Mouse (Mus musculus) heart, postnatal 0 days (tissue): ENCODE data around the gene Olfr224. TPM values are rescaled to one million over a fixed set of nuclear protein-coding genes. Genes with fewer than 3 reads are reported as not detected.

Source experiments
- ATAC-seq: fragments of 200-750 bp; cut with Nextera tagmentation; 2 replicates; pipeline ENCODE4 v1.8.0; 2017; ENCODE audit warnings: low read depth, moderate number of reproducible peaks, moderate library complexity; ENCODE audit not compliant: insufficient read depth
- DNase-seq: peaks from one replicate; pipeline ENCODE4 v3.0.0-alpha.2; 2016; ENCODE audit warnings: low spot score
- H3K27ac ChIP-seq: fragments of 300-500 bp; sonication (generic); 2 replicates; pipeline ENCODE4 v1.5.1; 2014; ENCODE audit warnings: low read depth, mild to moderate bottlenecking
- H3K27me3 ChIP-seq: fragments of 300-500 bp; sonication (generic); 2 replicates; pipeline ENCODE4 v1.6.1; 2014; ENCODE audit warnings: low read length, mixed read lengths; ENCODE audit not compliant: control insufficient read depth, insufficient read depth
- H3K36me3 ChIP-seq: fragments of 300-500 bp; sonication (generic); replicated peaks from 2 replicates; pipeline ENCODE4 v1.6.1; 2014; ENCODE audit warnings: low read length, mixed read lengths; ENCODE audit not compliant: control insufficient read depth, insufficient read depth
- H3K4me1 ChIP-seq: fragments of 300-500 bp; sonication (generic); 2 replicates; pipeline ENCODE4 v1.6.1; 2014; ENCODE audit warnings: antibody characterized with exemption; ENCODE audit not compliant: control insufficient read depth, insufficient read depth
- H3K4me2 ChIP-seq: fragments of 300-500 bp; sonication (generic); 2 replicates; pipeline ENCODE4 v1.6.1; 2014; ENCODE audit warnings: low read depth, mild to moderate bottlenecking, low read length, moderate library complexity
- H3K4me3 ChIP-seq: fragments of 300-500 bp; sonication (generic); 2 replicates; pipeline ENCODE4 v1.5.1; 2014; ENCODE audit warnings: low read depth, low read length
- H3K9ac ChIP-seq: fragments of 300-500 bp; sonication (generic); replicated peaks from 2 replicates; pipeline ENCODE4 v1.6.1; 2014; ENCODE audit warnings: low read depth, low read length, mixed read lengths
- H3K9me3 ChIP-seq: fragments of 300-500 bp; sonication (generic); replicated peaks from 2 replicates; pipeline ENCODE4 v1.6.1; 2016; ENCODE audit warnings: low read length; ENCODE audit not compliant: control insufficient read depth
- CTCF ChIP-seq: IDR thresholded peaks from 2 replicates; pipeline ENCODE4 v1.5.1; 2016; ENCODE audit warnings: antibody characterized with exemption, control low read depth, low read depth
- EP300 ChIP-seq: IDR thresholded peaks from 2 replicates; pipeline ENCODE4 v1.6.1; 2016; ENCODE audit warnings: antibody characterized with exemption, low read depth
- WGBS: fragments of 180-500 bp; shearing (Covaris S2); extraction: QIAGEN DNeasy Blood & Tissue Kit; methylation state at CpG from one replicate; pipeline ENCODE4 v1.1.7; 2014; 5-methylcytosine and 5-hydroxymethylcytosine counted together
- polyA plus RNA-seq: library from polyadenylated mRNA; unstranded; fragments of >200 nt; fragmentation: Nextera tagmentation; extraction: Ambion mirVana; gene quantifications from 2 replicates; pipeline ENCODE4 v1.2.1, GENCODE M21; 2015
- total RNA-seq: library from RNA; depleted of rRNA; stranded (reverse); fragments of >200 nt; gene quantifications from 2 replicates; pipeline ENCODE4 v1.2.3, GENCODE M21; 2014; ENCODE audit warnings: low replicate concordance

The Olfr224 gene
- total and polyA plus RNA-seq, 2 experiments from 2014 or later, result not detected

- Histone ChIP-seq H3K4me3 (no peak overlapping the region), H3K4me2 (no peak overlapping the region), H3K4me1 (no peaks in the 10 kb centered on the region), H3K27ac (no peak overlapping the region), H3K9ac (no peak overlapping the region), H3K27me3 (no peaks in the 10 kb centered on the region), H3K36me3 (no peaks in the 10 kb centered on the region), H3K9me3 (no peaks in the 10 kb centered on the region)
- no peak for TF ChIP-seq EP300
- no peak for TF ChIP-seq CTCF
- DNase-seq (no peak), ATAC-seq (no peak)
Measured at GRCm38 (mm10) chr11:58602062-58602461, 31.7 kb upstream of the Olfr224 start.

GRCm38 (mm10) chr11:58597837-58598236 is 27.5 kb upstream of the Olfr224 start:
- H3K9me3 ChIP-seq, result no peaks in the 10 kb centered on the region
- H3K4me2 ChIP-seq, result no peak overlapping the region
- no peaks in the 10 kb centered on the region for H3K36me3 ChIP-seq
- WGBS, result 81% methylated on average over 13 of the region's 13 CpGs
- no peak for ATAC-seq
- no peak for DNase-seq
- no peaks in the 10 kb centered on the region for H3K4me1 ChIP-seq
- no peaks in the 10 kb centered on the region for H3K27me3 ChIP-seq
- H3K27ac ChIP-seq, result no peak overlapping the region
- H3K4me3 ChIP-seq, result no peak overlapping the region
- H3K9ac ChIP-seq, result no peak overlapping the region
- no peak for TF ChIP-seq CTCF
- TF ChIP-seq EP300, result no peak

- no peak within 1 kb of the TSS for H3K9ac ChIP-seq
- TF ChIP-seq EP300 (no peak), CTCF (no peak)
- no peaks in the 10 kb centered on the region for H3K36me3 ChIP-seq
- WGBS, result 75% methylated on average over 6 of the region's 6 CpGs
- no peaks in the 10 kb centered on the region for H3K27me3 ChIP-seq
- no peaks in the 10 kb centered on the region for H3K9me3 ChIP-seq
- DNase-seq (no peak), ATAC-seq (no peak)
- no peak within 1 kb of the TSS for H3K4me2 ChIP-seq
- H3K4me1 ChIP-seq, result no peaks in the 10 kb centered on the region
- no peak within 1 kb of the TSS for H3K27ac ChIP-seq
- no peak within 1 kb of the TSS for H3K4me3 ChIP-seq
Measured at GRCm38 (mm10) chr11:58594814-58595213, 24.5 kb upstream of the Olfr224 start, which contains the start of gene Olfr324. TSS of gene Olfr324 (plus strand) at chr11:58595114.

GRCm38 (mm10) chr11:58588620-58589250 is 18.4 kb upstream of the Olfr224 start:
- WGBS, result 53% methylated on average over 3 of the region's 3 CpGs

GRCm38 (mm10) chr11:58587898-58588348 is 17.6 kb upstream of the Olfr224 start:
- Histone ChIP-seq H3K27ac (no peak overlapping the region), H3K36me3 (no peaks in the 10 kb centered on the region), H3K4me1 (no peaks in the 10 kb centered on the region), H3K4me2 (no peak overlapping the region), H3K9ac (no peak overlapping the region), H3K4me3 (no peak overlapping the region), H3K27me3 (no peaks in the 10 kb centered on the region), H3K9me3 (no peaks in the 10 kb centered on the region)
- ATAC-seq, result no peak
- WGBS, result 55% methylated on average over 7 of the region's 7 CpGs
- peak; percentile 56 for TF ChIP-seq CTCF
- no peak for TF ChIP-seq EP300
- no peak for DNase-seq

More at GRCm38 (mm10) chr11:58588620-58589250, 18.4 kb upstream of the Olfr224 start:
- Histone ChIP-seq H3K9me3 (no peaks in the 10 kb centered on the region), H3K27me3 (no peaks in the 10 kb centered on the region), H3K4me3 (no peak overlapping the region), H3K9ac (no peak overlapping the region), H3K36me3 (no peaks in the 10 kb centered on the region), H3K4me1 (no peaks in the 10 kb centered on the region), H3K4me2 (no peak overlapping the region), H3K27ac (no peak overlapping the region)
- DNase-seq (no peak), ATAC-seq (no peak)
- TF ChIP-seq CTCF (no peak), EP300 (no peak)

GRCm38 (mm10) chr11:58578636-58579035 is 8.3 kb upstream of the Olfr224 start:
- no peak overlapping the region for H3K4me3 ChIP-seq
- TF ChIP-seq EP300 (no peak), CTCF (no peak)
- H3K4me2 ChIP-seq, result no peak overlapping the region
- 63% methylated on average over 8 of the region's 8 CpGs for WGBS
- no peak overlapping the region for H3K27ac ChIP-seq
- H3K4me1 ChIP-seq, result no peaks in the 10 kb centered on the region
- H3K27me3 ChIP-seq, result no peaks in the 10 kb centered on the region
- no peaks in the 10 kb centered on the region for H3K9me3 ChIP-seq
- H3K36me3 ChIP-seq, result no peaks in the 10 kb centered on the region
- ATAC-seq (no peak), DNase-seq (no peak)
- no peak overlapping the region for H3K9ac ChIP-seq
